Mouse (Mus musculus) ES-E14 (cell line): Measurements from ENCODE around the gene Ppm1d. TPM values are rescaled to one million over a fixed set of nuclear protein-coding genes. Genes with fewer than 3 reads are reported as not detected.

Experiments
- DNase-seq: peaks from one replicate; pipeline ENCODE4 v3.0.0-alpha.2; 2013; ENCODE audit warnings: low read depth, low spot score
- H3K27ac ChIP-seq: 2 replicates; pipeline ENCODE4 v1.5.1; 2012; ENCODE audit warnings: low read depth, mild to moderate bottlenecking, low read length, moderate library complexity, mixed read lengths; ENCODE audit not compliant: poor library complexity, insufficient read depth, severe bottlenecking
- H3K36me3 ChIP-seq: 2 replicates; pipeline ENCODE4 v1.6.1; 2012; ENCODE audit warnings: mild to moderate bottlenecking, low read length, moderate library complexity, mixed read lengths; ENCODE audit not compliant: control insufficient read depth, poor library complexity, insufficient read depth, severe bottlenecking
- H3K4me1 ChIP-seq, 2 experiments: fragments of 150-350 bp in 1 of 2; sonication (generic) in 1 of 2; 2 replicates each; pipeline ENCODE4 v1.6.1; 2012; ENCODE audit warnings: low read length in 2 of 2, mild to moderate bottlenecking in 1 of 2, mixed read lengths in 1 of 2; ENCODE audit not compliant: control insufficient read depth in 2 of 2, insufficient read depth in 2 of 2, poor library complexity in 1 of 2
- H3K4me3 ChIP-seq, 2 experiments: fragments of 150-350 bp in 1 of 2; sonication (generic) in 1 of 2; 2 replicates each; pipeline ENCODE4 v1.5.1; 2012; ENCODE audit warnings: low read length in 2 of 2, low read depth in 1 of 2, mild to moderate bottlenecking in 1 of 2, mixed read lengths in 1 of 2; ENCODE audit not compliant: insufficient read depth in 1 of 2, poor library complexity in 1 of 2, severe bottlenecking in 1 of 2
- H3K9ac ChIP-seq: 2 replicates; pipeline ENCODE4 v1.6.1; 2012; ENCODE audit warnings: low read depth, mild to moderate bottlenecking, low read length, mixed read lengths; ENCODE audit not compliant: poor library complexity, insufficient read depth, severe bottlenecking
- H3K9me3 ChIP-seq: fragments of 150-350 bp; sonication (generic); 2 replicates; pipeline ENCODE4 v1.6.1; 2012; ENCODE audit warnings: low read depth, mild to moderate bottlenecking, low read length; ENCODE audit not compliant: control insufficient read depth, insufficient read depth
- CHD2 ChIP-seq: IDR thresholded peaks from 2 replicates; pipeline ENCODE4 v1.6.1; 2014; ENCODE audit warnings: mild to moderate bottlenecking, low read depth, low read length, inconsistent platforms
- HCFC1 ChIP-seq: IDR thresholded peaks from 2 replicates; pipeline ENCODE4 v1.6.1; 2012; ENCODE audit warnings: low read length, inconsistent platforms, borderline replicate concordance; ENCODE audit not compliant: insufficient read depth
- MAFK ChIP-seq: IDR thresholded peaks from 2 replicates; pipeline ENCODE4 v1.6.1; 2014; ENCODE audit warnings: mild to moderate bottlenecking, low read depth, low read length, inconsistent platforms; ENCODE audit not compliant: insufficient read depth
- ZC3H11A ChIP-seq: IDR thresholded peaks from 2 replicates; pipeline ENCODE4 v1.6.1; 2012; ENCODE audit warnings: low read depth, mild to moderate bottlenecking, inconsistent platforms, low read length, borderline replicate concordance
- ZNF384 ChIP-seq: IDR thresholded peaks from 2 replicates; pipeline ENCODE4 v1.6.1; 2012; ENCODE audit warnings: low read depth, low read length, inconsistent platforms
- in situ Hi-C, 2 experiments: fragments of 600-800 bp; cut with MboI; formaldehyde crosslinking; loops; one replicate each; pipeline ENCODE4 v1.15.1; 2025; ENCODE audit warnings: low sequenced_read_pairs in 2 of 2, inconsistent platforms in 1 of 2; ENCODE audit not compliant: unreplicated experiment in 2 of 2
- total RNA-seq: library from RNA; depleted of rRNA; stranded (reverse); fragments of 300-350 nt; gene quantifications from 2 replicates; pipeline ENCODE4 v1.2.3, GENCODE M21; 2012

Ppm1d gene
- total RNA-seq, 1 experiment, result 18.2 TPM

GRCm38 (mm10) chr11:85273299-85273698 lies 37.7 kb upstream of the Ppm1d start:
- H3K9ac ChIP-seq, result no peak overlapping the region
- no peak for TF ChIP-seq CHD2
- TF ChIP-seq ZC3H11A, result no peak
- no peak for TF ChIP-seq HCFC1
- no peak for TF ChIP-seq MAFK
- TF ChIP-seq ZNF384, result no peak
- no peak overlapping the region for H3K27ac ChIP-seq
- H3K4me1 ChIP-seq, result 0 out of 4 replicates have a peak, but pooled peaks cover 0 to 2% of the 10 kb centered on the region in 2 experiments
- H3K4me3 ChIP-seq, result no peak overlapping the region
- no peaks in the 10 kb centered on the region for H3K9me3 ChIP-seq
- no peak for DNase-seq
- no peaks in the 10 kb centered on the region for H3K36me3 ChIP-seq
- in situ Hi-C loops, result no loop called here

GRCm38 (mm10) chr11:85275151-85275550 lies 35.9 kb upstream of the Ppm1d start:
- Histone ChIP-seq H3K4me1 (0 out of 4 replicates have a peak, but pooled peaks cover 0 to 2% of the 10 kb centered on the region in 2 experiments), H3K4me3 (no peak overlapping the region), H3K27ac (no peak overlapping the region), H3K9ac (no peak overlapping the region), H3K36me3 (no peaks in the 10 kb centered on the region), H3K9me3 (no peaks in the 10 kb centered on the region)
- in situ Hi-C loops, result no loop called here
- DNase-seq, result no peak
- no peak for TF ChIP-seq ZNF384
- TF ChIP-seq CHD2, result no peak
- TF ChIP-seq MAFK, result no peak
- no peak for TF ChIP-seq ZC3H11A
- TF ChIP-seq HCFC1, result no peak

DNA sequence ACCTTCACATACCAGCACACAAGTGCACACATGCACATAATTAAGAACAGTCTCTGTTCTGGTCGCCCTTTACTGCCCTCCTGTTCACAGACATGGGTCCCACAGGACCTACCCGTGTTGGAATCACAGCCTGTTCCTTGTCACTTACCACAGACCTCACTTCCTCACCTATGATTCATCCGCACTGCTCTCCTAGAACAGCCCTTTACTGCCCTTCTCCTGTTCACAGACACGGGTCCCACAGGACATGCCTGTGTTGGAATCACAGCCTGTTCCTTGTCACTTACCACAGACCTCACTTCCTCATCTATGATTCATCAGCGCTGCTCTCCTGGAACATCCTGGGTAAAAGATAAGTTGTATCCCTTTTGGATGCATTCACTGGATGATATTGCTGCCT lies 33.4 kb upstream of the Ppm1d start:
- in situ Hi-C loops, result no loop called here

GRCm38 (mm10) chr11:85278175-85278574 lies 32.9 kb upstream of the Ppm1d start:
- TF ChIP-seq ZNF384 (no peak), CHD2 (no peak), MAFK (no peak), ZC3H11A (no peak), HCFC1 (no peak)
- Histone ChIP-seq H3K9me3 (no peaks in the 10 kb centered on the region), H3K9ac (no peak overlapping the region), H3K4me3 (no peak overlapping the region), H3K4me1 (no peaks in the 10 kb centered on the region), H3K27ac (no peak overlapping the region), H3K36me3 (no peaks in the 10 kb centered on the region)
- in situ Hi-C loops, result no loop called here
- DNase-seq, result no peak

More for the DNA sequence above, 33.4 kb upstream of the Ppm1d start:
- Histone ChIP-seq H3K9me3 (no peaks in the 10 kb centered on the region), H3K4me1 (no peaks in the 10 kb centered on the region), H3K36me3 (no peaks in the 10 kb centered on the region), H3K4me3 (no peak overlapping the region), H3K27ac (no peak overlapping the region), H3K9ac (no peak overlapping the region)
- TF ChIP-seq HCFC1, result no peak
- TF ChIP-seq ZC3H11A, result no peak
- TF ChIP-seq CHD2, result no peak
- TF ChIP-seq MAFK, result no peak
- no peak for TF ChIP-seq ZNF384
- DNase-seq, result no peak

GRCm38 (mm10) chr11:85281219-85281878 lies 29.7 kb upstream of the Ppm1d start:
- in situ Hi-C loops, result no loop called here
- H3K4me3 ChIP-seq, result no peak overlapping the region
- H3K4me1 ChIP-seq, result no peaks in the 10 kb centered on the region
- no peak overlapping the region for H3K27ac ChIP-seq
- no peak overlapping the region for H3K9ac ChIP-seq
- H3K9me3 ChIP-seq, result no peaks in the 10 kb centered on the region
- no peak for DNase-seq
- H3K36me3 ChIP-seq, result no peaks in the 10 kb centered on the region
- TF ChIP-seq CHD2, result no peak
- no peak for TF ChIP-seq MAFK
